Mouse (Mus musculus) v-Abl transformed pro-B cells (cell line): ENCODE measurements around the gene Prss45.

Experiments
- in situ Hi-C, 2 experiments: fragments of 400-800 bp; cut with MboI; formaldehyde crosslinking; loops; one replicate each; pipeline ENCODE4 v1.15.1; 2025; ENCODE audit not compliant: unreplicated experiment in 2 of 2

The Prss45 gene

GRCm38 (mm10) chr9:110857781-110858472, 23.5 kb downstream of the Prss45 start, which contains the start of gene Prss50:
Prss50 (plus strand) TSS chr9:110857967.
- in situ Hi-C loops: no loop called here

- in situ Hi-C loops: no loop called here
These were observed 24.1 kb downstream of the Prss45 start for GRCm38 (mm10) chr9:110858523-110858922.

- in situ Hi-C loops: no loop called here
These were observed 24.7 kb downstream of the Prss45 start for GRCm38 (mm10) chr9:110858967-110859596.

- in situ Hi-C loops: loop anchor here (10.0 kb wide), 2 partner anchors 156 to 446 kb away; no protein-coding TSS in a partner anchor
These were observed 36.6 kb downstream of the Prss45 start for GRCm38 (mm10) chr9:110871030-110871429.

- in situ Hi-C loops: loop anchor here (10.0 kb wide), 2 partner anchors 159 to 449 kb away; no protein-coding TSS in a partner anchor
These were observed 39.6 kb downstream of the Prss45 start for GRCm38 (mm10) chr9:110873681-110874659.

- in situ Hi-C loops: loop anchor here (5.0 to 10.0 kb wide), 3 partner anchors 160 to 462 kb away; no protein-coding TSS in a partner anchor
These were observed 40.3 kb downstream of the Prss45 start for GRCm38 (mm10) chr9:110874660-110875191.

- in situ Hi-C loops: loop anchor here (5.0 to 10.0 kb wide), 3 partner anchors 160 to 463 kb away; no protein-coding TSS in a partner anchor
These were observed 40.9 kb downstream of the Prss45 start for GRCm38 (mm10) chr9:110875288-110875695.

- in situ Hi-C loops: loop anchor here (5.0 to 10.0 kb wide), 3 partner anchors 163 to 465 kb away; no protein-coding TSS in a partner anchor
These were observed 43.0 kb downstream of the Prss45 start for GRCm38 (mm10) chr9:110877353-110877752.

- in situ Hi-C loops: loop anchor here (5.0 to 10.0 kb wide), 3 partner anchors 163 to 466 kb away; no protein-coding TSS in a partner anchor
These were observed 43.5 kb downstream of the Prss45 start for GRCm38 (mm10) chr9:110877888-110878287.

- in situ Hi-C loops: loop anchor here (5.0 to 10.0 kb wide), 3 partner anchors 165 to 467 kb away; no protein-coding TSS in a partner anchor
These were observed 45.0 kb downstream of the Prss45 start, which contains the start of gene Als2cl for GRCm38 (mm10) chr9:110879191-110879920. Als2cl (plus strand) TSS chr9:110879870.

GRCm38 (mm10) chr9:110879998-110880561, 45.7 kb downstream of the Prss45 start, which contains the start of gene Tmie:
Tmie (minus strand) TSS chr9:110880113.
- in situ Hi-C loops: loop anchor here (5.0 to 10.0 kb wide), 3 partner anchors 165 to 468 kb away; no protein-coding TSS in a partner anchor

- in situ Hi-C loops: no loop called here
These were observed 46.4 kb downstream of the Prss45 start for GRCm38 (mm10) chr9:110880772-110881171.

GRCm38 (mm10) chr9:110881953-110882352, 47.6 kb downstream of the Prss45 start:
- in situ Hi-C loops: no loop called here

GRCm38 (mm10) chr9:110887388-110888303, 53.3 kb downstream of the Prss45 start:
- in situ Hi-C loops: no loop called here

GRCm38 (mm10) chr9:110888935-110889334, 54.5 kb downstream of the Prss45 start:
- in situ Hi-C loops: no loop called here

- in situ Hi-C loops: no loop called here
These were observed 55.8 kb downstream of the Prss45 start for GRCm38 (mm10) chr9:110890026-110890783.
